Mouse (Mus musculus): ENCODE measurements around the gene Tcp11l1.

Gene Tcp11l1

GRCm38 (mm10) chr2:104711585-104712485 is at the start of gene Tcp11l1:
TSS of gene Tcp11l1 (minus strand) at chr2:104712169.
- peak; percentile 66 to 78 for DNase-seq (ENCODE audit: low spot score in 2 of 2)

GRCm38 (mm10) chr2:104750611-104751010 is 38.6 kb upstream of the Tcp11l1 start:
- no peak for DNase-seq (ENCODE audit: low spot score in 2 of 2)

- DNase-seq (ENCODE audit: low spot score in 2 of 2), result no peak
Observed at GRCm38 (mm10) chr2:104748652-104749183, 36.7 kb upstream of the Tcp11l1 start.

- DNase-seq (ENCODE audit: low spot score in 2 of 2), result peak in 1 of 2 experiments; percentile 36
Observed at GRCm38 (mm10) chr2:104746251-104746650, 34.3 kb upstream of the Tcp11l1 start.

GRCm38 (mm10) chr2:104743971-104744370 is 32.0 kb upstream of the Tcp11l1 start:
- no peak for DNase-seq (ENCODE audit: low spot score in 2 of 2)

- no peak for DNase-seq (ENCODE audit: low spot score in 2 of 2)
Observed at GRCm38 (mm10) chr2:104743160-104743559, 31.2 kb upstream of the Tcp11l1 start.

- DNase-seq (ENCODE audit: low spot score in 2 of 2), result peak; percentile 91 to 93
Observed at GRCm38 (mm10) chr2:104742741-104743064, 30.7 kb upstream of the Tcp11l1 start, which contains the start of gene Depdc7. TSS of gene Depdc7 (minus strand) at chr2:104742878.

- no peak for DNase-seq (ENCODE audit: low spot score in 2 of 2)
Observed at GRCm38 (mm10) chr2:104741896-104742740, 30.1 kb upstream of the Tcp11l1 start.

- DNase-seq (ENCODE audit: low spot score in 2 of 2), result no peak
Observed at GRCm38 (mm10) chr2:104741015-104741758, 29.2 kb upstream of the Tcp11l1 start.

GRCm38 (mm10) chr2:104740248-104740949 is 28.4 kb upstream of the Tcp11l1 start:
- no peak for DNase-seq (ENCODE audit: low spot score in 2 of 2)

- no peak for DNase-seq (ENCODE audit: low spot score in 2 of 2)
Observed at GRCm38 (mm10) chr2:104739691-104740090, 27.7 kb upstream of the Tcp11l1 start.

- DNase-seq (ENCODE audit: low spot score in 2 of 2), result no peak
Observed at GRCm38 (mm10) chr2:104736241-104736640, 24.3 kb upstream of the Tcp11l1 start.

- DNase-seq (ENCODE audit: low spot score in 2 of 2), result no peak
Observed at GRCm38 (mm10) chr2:104732562-104733256, 20.7 kb upstream of the Tcp11l1 start.

GRCm38 (mm10) chr2:104732033-104732444 is 20.1 kb upstream of the Tcp11l1 start:
- peak; percentile 38 to 39 for DNase-seq (ENCODE audit: low spot score in 2 of 2)

GRCm38 (mm10) chr2:104727369-104727768 is 15.4 kb upstream of the Tcp11l1 start:
- DNase-seq (ENCODE audit: low spot score in 2 of 2), result no peak

GRCm38 (mm10) chr2:104722021-104722420 is 10.1 kb upstream of the Tcp11l1 start:
- no peak for DNase-seq (ENCODE audit: low spot score in 2 of 2)

- no peak for DNase-seq (ENCODE audit: low spot score in 2 of 2)
Observed at GRCm38 (mm10) chr2:104717827-104718226, 5.9 kb upstream of the Tcp11l1 start.

- no peak for DNase-seq (ENCODE audit: low spot score in 2 of 2)
Observed at GRCm38 (mm10) chr2:104717231-104717735, 5.3 kb upstream of the Tcp11l1 start.

- no peak for DNase-seq (ENCODE audit: low spot score in 2 of 2)
Observed at GRCm38 (mm10) chr2:104716279-104716678, 4.3 kb upstream of the Tcp11l1 start, which contains the start of gene Pin1rt1. TSS of gene Pin1rt1 (minus strand) at chr2:104716379.

- no peak for DNase-seq (ENCODE audit: low spot score in 2 of 2)
Observed at GRCm38 (mm10) chr2:104714254-104714691, 2.3 kb upstream of the Tcp11l1 start.

Measured in urinary bladder, postnatal 36 days (tissue).